Mouse (Mus musculus) kidney, embryonic 14.5 days (tissue): ENCODE results near the gene Ifitm5. TPM values are rescaled to one million over a fixed set of nuclear protein-coding genes. Genes with fewer than 3 reads are reported as not detected.

ENCODE experiments used
- ATAC-seq: fragments of 200-750 bp; cut with Nextera tagmentation; 2 replicates; pipeline ENCODE4 v1.8.0; 2017; ENCODE audit warnings: moderate number of reproducible peaks, mild to moderate bottlenecking, moderate TSS enrichment, moderate library complexity; ENCODE audit not compliant: low FRiP score, low TSS enrichment
- H3K27ac ChIP-seq: fragments of 300-500 bp; sonication (generic); 2 replicates; pipeline ENCODE4 v1.5.1; 2014; ENCODE audit warnings: low read depth, mild to moderate bottlenecking, low read length, moderate library complexity, mixed read lengths
- H3K27me3 ChIP-seq: fragments of 300-500 bp; sonication (generic); 2 replicates; pipeline ENCODE4 v1.6.1; 2014; ENCODE audit warnings: mild to moderate bottlenecking, low read length; ENCODE audit not compliant: control insufficient read depth, insufficient read depth
- H3K36me3 ChIP-seq: fragments of 300-500 bp; sonication (generic); 2 replicates; pipeline ENCODE4 v1.6.1; 2014; ENCODE audit warnings: low read length, mixed read lengths; ENCODE audit not compliant: control insufficient read depth, insufficient read depth
- H3K4me1 ChIP-seq: fragments of 300-500 bp; sonication (generic); 2 replicates; pipeline ENCODE4 v1.6.1; 2014; ENCODE audit warnings: low read length, mixed read lengths; ENCODE audit not compliant: control insufficient read depth, insufficient read depth
- H3K4me2 ChIP-seq: fragments of 300-500 bp; sonication (generic); replicated peaks from 2 replicates; pipeline ENCODE4 v1.6.1; 2014; ENCODE audit warnings: low read depth, mild to moderate bottlenecking, low read length
- H3K4me3 ChIP-seq: fragments of 300-500 bp; sonication (generic); 2 replicates; pipeline ENCODE4 v1.5.1; 2014; ENCODE audit warnings: mild to moderate bottlenecking, low read length
- H3K9ac ChIP-seq: fragments of 300-500 bp; sonication (generic); 2 replicates; pipeline ENCODE4 v1.6.1; 2014; ENCODE audit warnings: low read depth, mild to moderate bottlenecking, low read length, moderate library complexity
- H3K9me3 ChIP-seq: fragments of 300-500 bp; sonication (generic); 2 replicates; pipeline ENCODE4 v1.6.1; 2016; ENCODE audit warnings: low read length; ENCODE audit not compliant: control insufficient read depth
- WGBS: fragments of 180-500 bp; shearing (Covaris S2); extraction: QIAGEN DNeasy Blood & Tissue Kit; methylation state at CpG from one replicate; pipeline ENCODE4 v1.1.7; 2014; 5-methylcytosine and 5-hydroxymethylcytosine counted together
- polyA plus RNA-seq: library from polyadenylated mRNA; unstranded; fragments of >200 nt; fragmentation: Nextera tagmentation; extraction: Ambion mirVana; gene quantifications from 2 replicates; pipeline ENCODE4 v1.2.1, GENCODE M21; 2014

Gene Ifitm5
- polyA plus RNA-seq, 1 experiment from 2014 or later = 2.6 TPM

DNA sequence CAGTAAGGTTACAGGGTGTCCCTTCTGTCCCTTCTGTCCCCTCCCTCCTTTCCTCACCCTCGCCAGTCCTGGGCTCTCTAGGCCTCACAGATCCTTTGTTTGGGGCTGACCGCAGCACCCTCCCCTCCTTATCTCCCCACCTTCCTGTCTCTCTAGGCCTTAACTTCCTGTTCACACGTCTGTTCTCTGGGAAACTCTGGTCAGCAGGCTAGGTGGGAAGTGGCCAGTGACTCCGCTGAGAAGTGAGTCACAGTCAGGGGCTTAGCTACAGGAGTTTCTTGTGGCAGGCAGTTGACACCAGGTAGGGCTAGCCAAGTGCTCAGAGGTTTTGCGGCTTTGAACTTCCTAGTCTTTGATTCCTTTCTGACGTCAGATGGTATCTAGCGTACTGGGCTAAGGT is 3.1 kb downstream of the Ifitm5 start:
- H3K4me3 ChIP-seq = no peak overlapping the region
- peaks cover 18% of the 10 kb centered on the region for H3K4me1 ChIP-seq
- 55% methylated on average over 7 of the region's 7 CpGs for WGBS
- H3K9me3 ChIP-seq = no peaks in the 10 kb centered on the region
- H3K36me3 ChIP-seq = peaks cover 47% of the 10 kb centered on the region
- no peak for ATAC-seq
- no peak overlapping the region for H3K4me2 ChIP-seq
- no peak overlapping the region for H3K27ac ChIP-seq
- no peak overlapping the region for H3K9ac ChIP-seq
- no peaks in the 10 kb centered on the region for H3K27me3 ChIP-seq

DNA sequence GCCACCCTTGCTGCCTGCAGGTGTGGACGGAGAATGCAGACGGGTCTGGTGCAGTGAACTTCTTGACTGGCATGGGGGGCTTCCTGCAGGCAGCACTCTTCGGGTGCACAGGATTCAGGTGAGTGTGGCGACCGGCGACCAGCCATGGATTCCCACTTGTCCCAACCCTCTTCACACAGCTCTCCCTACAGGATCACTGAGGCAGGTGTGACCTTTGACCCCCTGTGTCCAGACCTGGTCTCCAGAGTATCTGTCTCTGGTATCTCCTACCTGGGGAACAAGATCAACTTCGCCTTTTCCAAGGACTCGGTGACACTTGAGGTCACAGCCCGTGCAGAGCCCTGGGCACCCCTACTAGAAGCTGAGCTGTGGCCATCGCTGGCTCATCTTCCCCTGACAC is 3.8 kb downstream of the Ifitm5 start:
- 93% methylated on average over 10 of the region's 10 CpGs for WGBS
- Histone ChIP-seq H3K27ac (no peak overlapping the region), H3K27me3 (no peaks in the 10 kb centered on the region)

DNA sequence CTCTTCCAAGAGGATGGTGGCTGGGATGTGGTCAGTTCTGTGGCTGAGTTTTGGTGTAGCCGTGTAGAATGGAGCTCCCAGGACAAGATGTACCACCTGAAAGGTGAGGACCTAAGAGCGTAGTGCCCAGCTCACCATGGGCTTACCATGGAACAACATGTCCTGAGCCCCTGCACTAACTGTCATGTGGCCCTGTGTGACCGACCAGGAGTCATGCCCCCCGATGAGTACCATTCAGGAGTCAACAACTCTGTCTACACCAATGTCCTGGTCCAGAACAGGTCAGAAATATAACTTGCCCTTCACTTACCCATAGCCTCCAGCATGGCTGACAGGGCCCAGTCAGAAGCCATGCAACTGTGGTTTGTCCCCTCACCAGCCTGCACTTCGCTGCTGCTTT is 4.8 kb downstream of the Ifitm5 start:
- no peak for ATAC-seq
- 96% methylated on average over 5 of the region's 5 CpGs for WGBS

More for the DNA sequence above, 3.8 kb downstream of the Ifitm5 start:
- peaks cover 47% of the 10 kb centered on the region for H3K36me3 ChIP-seq
- ATAC-seq = no peak
- peaks cover 17% of the 10 kb centered on the region for H3K4me1 ChIP-seq
- no peak overlapping the region for H3K9ac ChIP-seq
- no peak overlapping the region for H3K4me2 ChIP-seq
- no peak overlapping the region for H3K4me3 ChIP-seq
- no peaks in the 10 kb centered on the region for H3K9me3 ChIP-seq

DNA sequence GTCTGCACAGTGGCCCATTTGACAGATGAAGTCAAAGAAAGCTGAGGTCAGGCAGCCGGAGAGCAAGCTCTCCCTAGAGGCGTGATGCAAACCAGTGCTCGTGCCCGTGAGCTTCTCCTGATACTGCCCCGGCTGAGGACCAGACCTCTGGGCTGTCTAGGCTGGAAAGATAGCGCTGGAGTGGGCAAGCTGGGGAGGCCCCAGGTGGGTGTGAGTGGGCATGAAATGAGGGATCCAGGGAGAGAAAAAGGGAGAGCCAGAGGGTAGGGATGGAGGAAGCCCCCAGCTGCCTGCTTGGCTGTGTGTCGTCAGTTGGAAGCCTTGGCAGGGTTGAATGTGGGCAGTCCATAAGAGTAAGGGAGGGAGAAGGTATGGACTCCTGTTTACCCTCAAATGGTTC is 5.9 kb downstream of the Ifitm5 start:
- H3K9ac ChIP-seq = no peak overlapping the region
- H3K27me3 ChIP-seq = no peaks in the 10 kb centered on the region
- WGBS = 88% methylated on average over 7 of the region's 7 CpGs
- no peak for ATAC-seq
- no peak overlapping the region for H3K27ac ChIP-seq
- H3K4me1 ChIP-seq = peaks cover 13% of the 10 kb centered on the region; the same call in 1 of the 2 replicates
- no peak overlapping the region for H3K4me2 ChIP-seq
- peaks cover 40% of the 10 kb centered on the region for H3K36me3 ChIP-seq
- H3K9me3 ChIP-seq = no peaks in the 10 kb centered on the region
- H3K4me3 ChIP-seq = no peak overlapping the region

More for the DNA sequence above, 4.8 kb downstream of the Ifitm5 start:
- H3K27me3 ChIP-seq = no peaks in the 10 kb centered on the region
- no peak overlapping the region for H3K27ac ChIP-seq
- peaks cover 11% of the 10 kb centered on the region; the same call in 1 of the 2 replicates for H3K4me1 ChIP-seq
- H3K9ac ChIP-seq = no peak overlapping the region
- H3K4me2 ChIP-seq = no peak overlapping the region
- peaks cover 47% of the 10 kb centered on the region for H3K36me3 ChIP-seq
- H3K4me3 ChIP-seq = no peak overlapping the region
- no peaks in the 10 kb centered on the region for H3K9me3 ChIP-seq

DNA sequence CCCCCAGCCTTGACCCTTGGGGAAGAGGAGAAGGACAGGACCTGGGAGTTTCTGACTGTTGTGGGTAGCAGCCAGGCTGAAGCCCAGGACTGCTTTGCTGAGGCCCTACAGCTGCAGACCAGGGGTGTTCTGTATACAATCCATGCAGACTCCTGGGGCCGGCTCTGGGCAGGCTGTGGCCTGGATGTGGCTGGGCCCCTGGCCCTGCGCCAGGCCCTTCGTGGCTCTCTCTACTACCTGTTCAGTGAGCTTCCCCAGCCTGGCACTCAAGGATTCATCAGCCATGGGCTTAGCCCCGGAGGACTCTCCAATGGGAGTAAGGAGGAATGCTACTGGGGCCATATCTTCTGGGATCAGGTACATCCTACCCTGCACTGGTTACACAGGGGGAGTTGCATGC is 6.7 kb downstream of the Ifitm5 start:
- Histone ChIP-seq H3K9ac (no peak overlapping the region), H3K36me3 (peaks cover 32% of the 10 kb centered on the region), H3K4me1 (peaks cover 15% of the 10 kb centered on the region; the same call in 1 of the 2 replicates), H3K9me3 (no peaks in the 10 kb centered on the region), H3K27me3 (no peaks in the 10 kb centered on the region), H3K4me3 (no peak overlapping the region), H3K27ac (no peak overlapping the region), H3K4me2 (no peak overlapping the region)
- no peak for ATAC-seq
- WGBS = 82% methylated on average over 4 of the region's 4 CpGs

DNA sequence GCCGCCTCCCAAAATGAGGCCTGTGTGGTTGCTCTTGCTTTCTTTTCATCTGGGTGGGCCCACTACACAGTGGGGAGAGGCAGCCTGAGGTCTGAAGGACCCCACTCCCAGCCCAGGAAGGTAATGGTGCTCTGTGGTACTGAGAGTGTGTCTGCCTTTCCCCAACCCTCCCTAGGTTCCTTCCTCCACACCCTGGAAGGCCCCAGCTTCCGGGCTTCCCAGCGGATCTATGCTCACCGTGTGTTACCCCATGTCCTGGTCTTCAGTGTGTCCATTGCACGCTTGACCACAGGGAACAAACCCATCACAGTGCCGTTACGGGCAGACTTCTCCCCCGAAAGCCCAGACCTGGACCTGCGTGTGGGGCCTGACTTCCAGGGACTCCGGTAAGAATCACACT is 7.3 kb downstream of the Ifitm5 start:
- Histone ChIP-seq H3K4me3 (no peak overlapping the region), H3K4me1 (peaks cover 15% of the 10 kb centered on the region; the same call in 1 of the 2 replicates), H3K9me3 (no peaks in the 10 kb centered on the region), H3K27me3 (no peaks in the 10 kb centered on the region), H3K9ac (no peak overlapping the region), H3K36me3 (peaks cover 27% of the 10 kb centered on the region), H3K27ac (no peak overlapping the region), H3K4me2 (no peak overlapping the region)
- ATAC-seq = no peak
- WGBS = 91% methylated on average over 10 of the region's 10 CpGs

DNA sequence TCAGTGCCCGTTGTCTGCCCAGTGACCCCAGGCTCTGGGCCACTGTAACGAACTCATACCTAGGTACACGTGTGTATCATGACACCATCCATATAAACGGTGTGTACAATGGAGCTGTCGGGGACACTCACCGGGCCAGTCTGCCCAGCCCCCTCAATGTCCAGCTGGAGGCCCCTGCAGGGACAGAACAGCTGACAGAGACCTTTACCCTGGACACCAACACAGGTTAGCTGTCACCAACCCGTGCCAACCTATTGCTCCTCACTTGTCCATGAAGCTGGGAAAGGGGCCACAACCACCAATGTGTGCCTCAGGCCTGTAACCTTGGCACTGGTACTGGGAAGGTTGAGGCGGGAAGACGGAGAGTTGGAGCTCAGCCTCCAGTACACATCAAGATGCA is 7.8 kb downstream of the Ifitm5 start:
- Histone ChIP-seq H3K9me3 (no peaks in the 10 kb centered on the region), H3K9ac (peak overlapping the region; percentile 73), H3K27me3 (no peaks in the 10 kb centered on the region), H3K4me1 (peaks cover 15% of the 10 kb centered on the region; the same call in 1 of the 2 replicates), H3K27ac (peak overlapping the region; percentile 86), H3K4me3 (peak overlapping the region; percentile 46), H3K36me3 (peaks cover 23% of the 10 kb centered on the region), H3K4me2 (peak overlapping the region; percentile 71)
- WGBS = 54% methylated on average over 9 of the region's 9 CpGs
- no peak; the same call in 1 of the 2 replicates for ATAC-seq

DNA sequence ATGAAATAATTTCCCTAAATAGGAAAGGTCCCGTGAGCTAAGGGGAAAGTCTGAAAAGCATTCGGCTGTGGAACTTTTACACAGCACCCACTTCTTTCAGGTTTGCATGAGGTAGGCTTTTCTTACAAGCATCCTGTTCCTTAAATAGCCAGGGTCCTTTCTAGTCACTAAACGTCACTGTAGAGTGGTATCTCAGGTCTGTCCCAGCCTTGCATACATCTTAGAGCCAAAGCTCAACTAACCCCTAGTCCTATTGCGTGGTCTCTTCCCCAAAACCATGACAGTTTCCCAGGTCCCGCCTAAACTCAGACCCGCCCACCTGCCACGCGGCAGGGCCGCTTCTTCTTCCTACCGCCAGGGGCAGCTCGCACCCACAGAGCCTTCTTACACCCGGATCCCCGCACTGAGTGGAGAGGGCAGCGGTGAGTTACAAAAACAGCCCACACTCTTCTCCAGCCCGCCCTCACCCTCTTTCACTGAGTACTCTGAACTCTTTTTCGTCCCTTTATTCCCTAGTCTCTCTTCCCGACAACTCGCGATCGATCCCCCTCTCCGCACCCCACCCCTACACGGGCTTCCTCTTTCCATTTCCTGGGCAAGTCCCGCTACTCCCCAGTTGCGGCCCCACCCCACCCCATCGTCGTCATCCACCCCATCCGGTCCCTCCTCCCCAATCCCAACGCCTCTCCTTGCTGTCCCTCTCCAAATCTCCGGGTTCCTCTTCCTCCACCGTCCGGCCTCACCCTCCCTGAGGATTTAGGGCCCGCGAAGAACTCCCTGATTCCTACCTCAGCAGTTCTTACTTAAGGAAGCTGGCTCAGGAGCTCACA is 8.7 kb downstream of the Ifitm5 start, which contains the start of gene Pgghg:
Gene Pgghg (plus strand): TSS at position 170 of the 830 bp plus-strand sequence.
- 3% methylated on average over 33 of the region's 33 CpGs for WGBS

DNA sequence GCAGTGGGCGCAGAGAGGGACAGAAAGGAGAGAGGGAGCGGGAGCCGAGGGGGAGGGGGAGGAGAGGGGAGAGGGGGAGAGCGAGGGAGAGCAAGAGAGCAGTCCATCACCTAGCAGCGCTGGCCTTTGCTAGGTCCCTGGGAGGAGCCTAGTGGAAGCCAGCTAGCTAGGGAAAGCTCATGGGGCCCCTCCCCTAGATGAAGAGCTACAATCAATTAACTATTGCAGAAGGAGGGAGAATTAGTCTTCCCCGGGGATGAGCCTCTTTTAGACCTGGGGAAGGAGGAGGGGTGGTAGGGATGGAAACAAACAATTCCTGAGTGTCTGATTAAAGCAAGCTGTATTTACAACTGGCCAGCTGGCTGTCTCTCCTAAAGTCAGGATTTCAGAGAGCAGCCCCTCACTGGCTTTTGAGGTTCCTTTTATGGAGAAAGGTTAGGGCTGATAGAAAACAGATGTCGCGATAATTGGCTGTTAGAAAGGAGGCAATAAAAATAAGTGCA is 10.4 kb downstream of the Ifitm5 start:
- Histone ChIP-seq H3K9me3 (no peaks in the 10 kb centered on the region), H3K27me3 (peaks cover 13% of the 10 kb centered on the region), H3K4me2 (no peak overlapping the region; the same call in 1 of the 2 replicates), H3K36me3 (0 out of 2 replicates have a peak, but pooled peaks cover under 1% of the 10 kb centered on the region), H3K27ac (peak overlapping the region; percentile 56; the same call in 1 of the 2 replicates), H3K4me1 (peaks cover 15% of the 10 kb centered on the region; the same call in 1 of the 2 replicates), H3K9ac (no peak overlapping the region), H3K4me3 (no peak overlapping the region)
- peak; percentile 52 for ATAC-seq
- WGBS = 8% methylated on average over 7 of the region's 8 CpGs

More for the DNA sequence above, 8.7 kb downstream of the Ifitm5 start, which contains the start of gene Pgghg:
- Histone ChIP-seq H3K27ac (peak within 1 kb of the TSS; percentile 86), H3K9ac (peak within 1 kb of the TSS; percentile 73), H3K36me3 (peaks cover 16% of the 10 kb centered on the region), H3K9me3 (no peaks in the 10 kb centered on the region), H3K27me3 (peaks cover 4% of the 10 kb centered on the region; the same call in 1 of the 2 replicates), H3K4me1 (peaks cover 15% of the 10 kb centered on the region; the same call in 1 of the 2 replicates), H3K4me2 (peak within 1 kb of the TSS; percentile 71), H3K4me3 (peak within 1 kb of the TSS; percentile 46)
- ATAC-seq = peak; percentile 88
